Mouse (Mus musculus): Measurements from ENCODE around the gene Zfp335. TPM values are rescaled to one million over a fixed set of nuclear protein-coding genes. Genes with fewer than 3 reads are reported as not detected.
"Not testable (repeated sequence)": the region's sequence is repeated elsewhere in the genome, so short reads cannot be mapped to it uniquely, and the experiment has no call there.

Zfp335 gene
- polyA plus RNA-seq, 2 experiments, result 4.0 to 8.8 TPM

DNA sequence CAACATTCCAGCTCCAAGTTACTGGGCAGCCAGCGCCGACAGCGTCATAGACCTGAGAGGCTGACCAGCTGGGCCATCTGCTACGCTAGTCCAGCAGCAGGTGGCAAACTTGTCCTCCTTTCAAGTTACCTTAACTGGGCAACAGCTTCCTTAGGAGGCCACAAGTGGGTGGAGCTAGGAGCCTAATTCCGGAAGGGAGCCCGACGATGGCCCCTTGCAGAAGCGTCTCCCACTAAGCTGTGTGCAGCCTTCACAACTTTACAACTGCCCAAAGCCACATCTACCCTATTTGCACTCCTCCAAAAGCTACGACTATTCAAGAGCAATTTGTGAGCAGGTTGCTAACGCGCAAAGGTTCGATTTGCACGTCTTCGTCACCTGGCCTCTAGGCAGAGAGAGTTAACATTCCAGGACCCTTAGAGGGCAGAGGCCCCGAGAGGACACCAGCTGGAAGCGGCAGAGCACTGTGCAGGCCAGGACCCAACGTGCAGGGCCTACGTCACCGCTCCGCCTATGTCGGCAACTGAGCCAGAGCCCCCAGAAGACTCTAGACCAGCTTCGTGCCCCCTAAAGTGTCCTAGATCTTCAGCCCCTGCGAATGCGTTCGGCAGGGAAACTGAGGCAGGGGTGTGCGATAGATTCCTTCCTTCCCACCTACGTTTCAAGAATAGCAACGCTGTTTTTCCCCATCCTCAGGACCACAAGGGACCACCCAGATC, 32.9 kb downstream of the Zfp335 start:
- peak; percentile 50 for ATAC-seq (ENCODE audit: insufficient read depth)
- TF ChIP-seq CTCF (IDR thresholded peaks at IDR 0.05; ENCODE audit: low read depth) (peak; percentile 53), EP300 (IDR thresholded peaks at IDR 0.05; ENCODE audit: low read depth) (no peak)
- WGBS (ENCODE audit: insufficient replicate concordance), result 2% methylated on average over 28 of the region's 28 CpGs

DNA sequence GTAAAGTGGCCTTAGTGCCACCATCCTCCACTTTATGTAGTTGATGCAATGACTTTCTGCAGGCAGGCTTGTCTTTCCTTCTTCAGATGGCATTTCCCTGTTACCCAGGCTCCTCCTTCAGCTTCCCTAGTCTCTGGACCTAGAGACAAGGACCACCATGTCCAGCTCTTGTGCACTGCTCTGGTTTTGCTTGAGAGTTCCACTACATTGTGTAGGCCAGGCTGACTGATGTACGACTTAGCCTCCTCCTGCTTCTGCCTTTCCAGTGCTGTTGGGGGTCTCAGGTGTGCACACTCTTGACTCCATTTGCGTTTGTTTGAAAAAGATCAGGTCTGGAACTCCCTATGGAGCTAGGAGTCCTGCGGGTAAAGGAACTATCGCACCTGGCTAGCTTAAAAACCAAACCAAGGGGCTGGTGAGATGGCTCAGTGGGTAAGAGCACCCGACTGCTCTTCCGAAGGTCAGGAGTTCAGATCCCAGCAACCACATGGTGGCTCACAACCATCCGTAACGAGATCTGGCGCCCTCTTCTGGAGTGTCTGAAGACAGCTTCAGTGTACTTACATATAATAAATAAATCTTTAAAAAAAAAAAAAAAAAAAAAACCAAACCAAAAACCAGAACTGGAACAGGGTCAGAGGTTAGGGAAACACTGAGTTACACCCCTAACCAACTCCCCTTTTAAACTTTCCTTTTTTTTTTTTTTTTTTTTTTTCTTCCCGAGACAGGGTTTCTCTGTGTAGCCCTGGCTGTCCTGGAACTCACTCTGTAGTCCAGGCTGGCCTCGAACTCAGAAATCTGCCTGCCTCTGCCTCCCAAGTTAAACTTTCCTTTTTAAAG, 34.0 kb downstream of the Zfp335 start:
- H3K27ac ChIP-seq; ATAC-seq (ENCODE audit: insufficient read depth); H3K9me3 ChIP-seq (ENCODE audit: control insufficient read depth, low read length); DNase-seq (ENCODE audit: low read depth in 3 of 3, low spot score in 3 of 3); H3K9ac ChIP-seq (replicated peaks); H3K27me3 ChIP-seq (ENCODE audit: control insufficient read depth, insufficient read depth, low read length); H3K36me3 ChIP-seq (replicated peaks; ENCODE audit: control insufficient read depth, insufficient read depth, low read depth): not testable (repeated sequence)
- H3K4me2 ChIP-seq (ENCODE audit: low read depth), result peak overlapping the region; percentile 87
- TF ChIP-seq CTCF (IDR thresholded peaks at IDR 0.05; ENCODE audit: low read depth), result peak; percentile 22
- H3K4me3 ChIP-seq (ENCODE audit: insufficient read depth in 1 of 2, low read depth in 2 of 2, low read length in 2 of 2), result peak overlapping the region; percentile 86 to 88
- WGBS (ENCODE audit: insufficient replicate concordance), result 75% methylated on average over 11 of the region's 11 CpGs
- peaks cover 8 to 18% of the 10 kb centered on the region in 2 experiments for H3K4me1 ChIP-seq (replicated peaks; ENCODE audit: control insufficient read depth in 2 of 2, insufficient read depth in 2 of 2, low read length in 1 of 2)

More for the DNA sequence above, 32.9 kb downstream of the Zfp335 start:
- Histone ChIP-seq H3K27ac (peak overlapping the region; percentile 88), H3K4me1 (replicated peaks; ENCODE audit: control insufficient read depth in 2 of 2, insufficient read depth in 2 of 2, low read length in 1 of 2) (peaks cover 8 to 18% of the 10 kb centered on the region in 2 experiments), H3K36me3 (replicated peaks; ENCODE audit: control insufficient read depth, insufficient read depth, low read depth) (peaks cover 10% of the 10 kb centered on the region), H3K9ac (replicated peaks) (peak overlapping the region; percentile 99), H3K4me2 (ENCODE audit: low read depth) (peak overlapping the region; percentile 87), H3K27me3 (ENCODE audit: control insufficient read depth, insufficient read depth, low read length) (no peaks in the 10 kb centered on the region), H3K4me3 (ENCODE audit: insufficient read depth in 1 of 2, low read depth in 2 of 2, low read length in 2 of 2) (peak overlapping the region; percentile 86 to 88), H3K9me3 (ENCODE audit: control insufficient read depth, low read length) (no peaks in the 10 kb centered on the region)
- peak; percentile 69 to 81 (median 77) for DNase-seq (ENCODE audit: low read depth in 3 of 3, low spot score in 3 of 3)

DNA sequence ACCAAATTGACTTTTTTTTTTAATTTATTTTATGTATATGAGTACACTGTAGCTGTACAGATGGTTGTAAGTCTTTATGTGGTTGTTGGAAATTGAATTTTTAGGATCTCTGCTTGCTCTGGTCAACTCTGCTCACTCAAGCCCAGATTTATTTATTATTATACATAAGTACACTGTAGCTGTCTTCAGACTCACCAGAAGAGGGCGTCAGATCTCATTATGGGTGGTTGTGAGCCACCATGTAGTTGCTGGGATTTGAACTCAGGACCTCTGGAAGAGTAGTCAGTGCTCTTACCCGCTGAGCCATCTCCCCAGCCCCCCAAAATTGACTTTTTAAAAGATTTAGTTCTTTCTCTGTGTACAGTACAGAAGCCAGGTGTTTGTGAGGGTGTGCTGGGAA, 35.9 kb downstream of the Zfp335 start:
- not testable (repeated sequence) for DNase-seq (ENCODE audit: low read depth in 3 of 3, low spot score in 3 of 3); H3K9me3 ChIP-seq (ENCODE audit: control insufficient read depth, low read length); H3K9ac ChIP-seq (replicated peaks); H3K4me2 ChIP-seq (ENCODE audit: low read depth); H3K27me3 ChIP-seq (ENCODE audit: control insufficient read depth, insufficient read depth, low read length); H3K4me3 ChIP-seq (ENCODE audit: insufficient read depth in 1 of 2, low read depth in 2 of 2, low read length in 2 of 2); H3K36me3 ChIP-seq (replicated peaks; ENCODE audit: control insufficient read depth, insufficient read depth, low read depth); H3K27ac ChIP-seq; ATAC-seq (ENCODE audit: insufficient read depth)
- 0 out of 2 replicates have a peak, but pooled peaks have one; percentile 4 for TF ChIP-seq CTCF (IDR thresholded peaks at IDR 0.05; ENCODE audit: low read depth)
- peaks cover 5 to 13% of the 10 kb centered on the region in 2 experiments for H3K4me1 ChIP-seq (replicated peaks; ENCODE audit: control insufficient read depth in 2 of 2, insufficient read depth in 2 of 2, low read length in 1 of 2)
- 34% methylated on average over 2 of the region's 2 CpGs for WGBS (ENCODE audit: insufficient replicate concordance)

DNA sequence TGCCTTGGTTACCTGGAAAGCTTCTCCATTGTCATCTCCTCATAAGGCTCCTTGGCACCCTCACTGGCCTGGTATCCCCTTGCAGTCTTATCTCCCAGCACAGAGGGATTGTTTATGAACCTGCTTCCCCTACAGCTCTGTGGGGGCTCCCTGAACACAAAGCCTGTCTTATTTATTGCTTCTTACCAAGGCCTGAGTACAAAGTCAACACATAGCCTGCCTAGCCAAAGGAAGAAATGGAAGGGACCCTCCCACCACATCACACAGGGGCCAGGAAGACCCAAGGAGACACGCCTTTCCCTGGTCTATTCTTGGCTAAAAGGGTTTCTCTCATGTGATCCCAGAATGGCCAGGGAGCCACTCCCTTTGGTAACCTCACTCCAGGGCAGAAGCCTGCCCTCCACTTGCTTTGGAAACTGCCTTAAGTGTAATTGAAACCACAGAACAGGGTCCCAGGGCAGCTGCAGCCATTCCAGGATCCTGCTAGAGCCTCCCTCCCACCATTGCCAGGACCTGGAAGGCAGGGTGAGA, 37.3 kb downstream of the Zfp335 start:
- no peaks in the 10 kb centered on the region for H3K36me3 ChIP-seq (replicated peaks; ENCODE audit: control insufficient read depth, insufficient read depth, low read depth)
- ATAC-seq (ENCODE audit: insufficient read depth), result no peak
- H3K4me1 ChIP-seq (replicated peaks; ENCODE audit: control insufficient read depth in 2 of 2, insufficient read depth in 2 of 2, low read length in 1 of 2), result peaks cover 3 to 11% of the 10 kb centered on the region in 2 experiments
- no peaks in the 10 kb centered on the region for H3K9me3 ChIP-seq (ENCODE audit: control insufficient read depth, low read length)
- H3K27ac ChIP-seq, result no peak overlapping the region
- WGBS (ENCODE audit: insufficient replicate concordance), result 26% methylated on average over 1 of the region's 1 CpGs
- H3K4me3 ChIP-seq (ENCODE audit: insufficient read depth in 1 of 2, low read depth in 2 of 2, low read length in 2 of 2), result no peak overlapping the region
- H3K4me2 ChIP-seq (ENCODE audit: low read depth), result no peak overlapping the region
- DNase-seq (ENCODE audit: low read depth in 3 of 3, low spot score in 3 of 3), result no peak
- no peak overlapping the region for H3K9ac ChIP-seq (replicated peaks)
- H3K27me3 ChIP-seq (ENCODE audit: control insufficient read depth, insufficient read depth, low read length), result no peaks in the 10 kb centered on the region
- TF ChIP-seq EP300 (IDR thresholded peaks at IDR 0.05; ENCODE audit: low read depth) (no peak), CTCF (IDR thresholded peaks at IDR 0.05; ENCODE audit: low read depth) (no peak)

DNA sequence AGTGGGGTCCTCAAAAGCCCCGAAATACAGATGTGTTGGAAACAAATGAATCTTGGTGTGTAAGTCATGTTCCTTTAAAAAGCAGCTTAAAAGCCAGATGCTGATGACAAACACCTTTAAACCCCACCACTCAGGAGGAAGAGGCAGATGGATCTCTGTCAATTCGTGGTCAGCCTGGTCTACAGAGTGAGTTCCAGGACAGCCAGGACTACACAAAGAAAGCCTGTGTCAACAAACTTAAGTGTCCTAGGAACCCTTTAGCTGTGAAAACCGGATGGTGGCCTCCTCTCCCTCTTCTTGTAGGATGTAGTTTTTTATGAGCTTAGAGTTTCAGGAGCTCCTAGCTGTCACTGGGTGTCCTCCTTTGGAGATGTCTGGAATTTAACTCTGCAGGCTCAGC, 37.9 kb downstream of the Zfp335 start:
- no peak for ATAC-seq (ENCODE audit: insufficient read depth)
- no peak overlapping the region for H3K9ac ChIP-seq (replicated peaks)
- H3K9me3 ChIP-seq (ENCODE audit: control insufficient read depth, low read length), result no peaks in the 10 kb centered on the region
- H3K4me3 ChIP-seq (ENCODE audit: insufficient read depth in 1 of 2, low read depth in 2 of 2, low read length in 2 of 2), result no peak overlapping the region
- peaks cover 3 to 11% of the 10 kb centered on the region in 2 experiments for H3K4me1 ChIP-seq (replicated peaks; ENCODE audit: control insufficient read depth in 2 of 2, insufficient read depth in 2 of 2, low read length in 1 of 2)
- no peak for DNase-seq (ENCODE audit: low read depth in 3 of 3, low spot score in 3 of 3)
- 27% methylated on average over 3 of the region's 3 CpGs for WGBS (ENCODE audit: insufficient replicate concordance)
- no peak for TF ChIP-seq EP300 (IDR thresholded peaks at IDR 0.05; ENCODE audit: low read depth)
- TF ChIP-seq CTCF (IDR thresholded peaks at IDR 0.05; ENCODE audit: low read depth), result no peak
- no peak overlapping the region for H3K27ac ChIP-seq
- H3K4me2 ChIP-seq (ENCODE audit: low read depth), result no peak overlapping the region
- H3K36me3 ChIP-seq (replicated peaks; ENCODE audit: control insufficient read depth, insufficient read depth, low read depth), result no peaks in the 10 kb centered on the region
- H3K27me3 ChIP-seq (ENCODE audit: control insufficient read depth, insufficient read depth, low read length), result no peaks in the 10 kb centered on the region

Measured in liver, embryonic 14.5 days (tissue).